Mouse (Mus musculus): Measurements from ENCODE around the gene Tbc1d32. TPM values are rescaled to one million over a fixed set of nuclear protein-coding genes. Genes with fewer than 3 reads are reported as not detected.
A peak's percentile ranks its signal among the peaks of the same experiment; 100 is the strongest.

Tbc1d32 gene
- polyA plus RNA-seq, 2 experiments = 0.27 to 0.46 TPM

GRCm38 (mm10) chr10:56156956-56157355 lies 71.5 kb downstream of the Tbc1d32 start:
- Histone ChIP-seq H3K4me1 (replicated peaks; ENCODE audit: control insufficient read depth in 2 of 2, insufficient read depth in 2 of 2, low read length in 1 of 2) (no peaks in the 10 kb centered on the region), H3K9me3 (ENCODE audit: control insufficient read depth, low read length) (no peaks in the 10 kb centered on the region), H3K4me2 (ENCODE audit: low read depth) (no peak overlapping the region), H3K27me3 (ENCODE audit: control insufficient read depth, insufficient read depth, low read length) (no peaks in the 10 kb centered on the region), H3K36me3 (replicated peaks; ENCODE audit: control insufficient read depth, insufficient read depth, low read depth) (no peaks in the 10 kb centered on the region), H3K4me3 (ENCODE audit: insufficient read depth in 1 of 2, low read depth in 2 of 2, low read length in 2 of 2) (no peak overlapping the region), H3K9ac (replicated peaks) (no peak overlapping the region), H3K27ac (no peak overlapping the region)
- 34% methylated on average over 3 of the region's 3 CpGs for WGBS (ENCODE audit: insufficient replicate concordance)
- TF ChIP-seq EP300 (IDR thresholded peaks at IDR 0.05; ENCODE audit: low read depth) (0 out of 2 replicates have a peak, but pooled peaks have one; percentile 20), CTCF (IDR thresholded peaks at IDR 0.05; ENCODE audit: low read depth) (no peak)
- DNase-seq (ENCODE audit: low read depth in 3 of 3, low spot score in 3 of 3) = no peak
- no peak for ATAC-seq (ENCODE audit: insufficient read depth)

- no peak for TF ChIP-seq CTCF (IDR thresholded peaks at IDR 0.05; ENCODE audit: low read depth)
- TF ChIP-seq EP300 (IDR thresholded peaks at IDR 0.05; ENCODE audit: low read depth) = no peak
Observed at GRCm38 (mm10) chr10:56148920-56149319, 79.6 kb downstream of the Tbc1d32 start.

GRCm38 (mm10) chr10:56137191-56137590 lies 91.3 kb downstream of the Tbc1d32 start:
- H3K4me2 ChIP-seq (ENCODE audit: low read depth) = no peak overlapping the region
- H3K9ac ChIP-seq (replicated peaks) = no peak overlapping the region
- WGBS (ENCODE audit: insufficient replicate concordance) = 70% methylated on average over 5 of the region's 5 CpGs
- no peaks in the 10 kb centered on the region for H3K9me3 ChIP-seq (ENCODE audit: control insufficient read depth, low read length)
- H3K4me1 ChIP-seq (replicated peaks; ENCODE audit: control insufficient read depth in 2 of 2, insufficient read depth in 2 of 2, low read length in 1 of 2) = no peaks in the 10 kb centered on the region
- ATAC-seq (ENCODE audit: insufficient read depth) = no peak
- H3K27me3 ChIP-seq (ENCODE audit: control insufficient read depth, insufficient read depth, low read length) = no peaks in the 10 kb centered on the region
- no peaks in the 10 kb centered on the region for H3K36me3 ChIP-seq (replicated peaks; ENCODE audit: control insufficient read depth, insufficient read depth, low read depth)
- H3K4me3 ChIP-seq (ENCODE audit: insufficient read depth in 1 of 2, low read depth in 2 of 2, low read length in 2 of 2) = no peak overlapping the region
- TF ChIP-seq CTCF (IDR thresholded peaks at IDR 0.05; ENCODE audit: low read depth) (no peak), EP300 (IDR thresholded peaks at IDR 0.05; ENCODE audit: low read depth) (no peak)
- no peak overlapping the region for H3K27ac ChIP-seq
- DNase-seq (ENCODE audit: low read depth in 3 of 3, low spot score in 3 of 3) = no peak

More at GRCm38 (mm10) chr10:56148920-56149319, 79.6 kb downstream of the Tbc1d32 start:
- 69% methylated on average over 3 of the region's 3 CpGs for WGBS (ENCODE audit: insufficient replicate concordance)
- no peak overlapping the region for H3K4me3 ChIP-seq (ENCODE audit: insufficient read depth in 1 of 2, low read depth in 2 of 2, low read length in 2 of 2)
- no peaks in the 10 kb centered on the region for H3K27me3 ChIP-seq (ENCODE audit: control insufficient read depth, insufficient read depth, low read length)
- no peak overlapping the region for H3K4me2 ChIP-seq (ENCODE audit: low read depth)
- no peak overlapping the region for H3K9ac ChIP-seq (replicated peaks)
- no peaks in the 10 kb centered on the region for H3K36me3 ChIP-seq (replicated peaks; ENCODE audit: control insufficient read depth, insufficient read depth, low read depth)
- DNase-seq (ENCODE audit: low read depth in 3 of 3, low spot score in 3 of 3) (no peak), ATAC-seq (ENCODE audit: insufficient read depth) (no peak)
- no peak overlapping the region for H3K27ac ChIP-seq
- no peaks in the 10 kb centered on the region for H3K4me1 ChIP-seq (replicated peaks; ENCODE audit: control insufficient read depth in 2 of 2, insufficient read depth in 2 of 2, low read length in 1 of 2)
- H3K9me3 ChIP-seq (ENCODE audit: control insufficient read depth, low read length) = no peaks in the 10 kb centered on the region

GRCm38 (mm10) chr10:56129642-56130041 lies 98.8 kb downstream of the Tbc1d32 start:
- H3K9ac ChIP-seq (replicated peaks) = no peak overlapping the region
- no peaks in the 10 kb centered on the region for H3K4me1 ChIP-seq (replicated peaks; ENCODE audit: control insufficient read depth in 2 of 2, insufficient read depth in 2 of 2, low read length in 1 of 2)
- H3K27me3 ChIP-seq (ENCODE audit: control insufficient read depth, insufficient read depth, low read length) = no peaks in the 10 kb centered on the region
- DNase-seq (ENCODE audit: low read depth in 3 of 3, low spot score in 3 of 3) (no peak), ATAC-seq (ENCODE audit: insufficient read depth) (no peak)
- no peak for TF ChIP-seq CTCF (IDR thresholded peaks at IDR 0.05; ENCODE audit: low read depth)
- no peak for TF ChIP-seq EP300 (IDR thresholded peaks at IDR 0.05; ENCODE audit: low read depth)
- no peak overlapping the region for H3K4me2 ChIP-seq (ENCODE audit: low read depth)
- no peaks in the 10 kb centered on the region for H3K9me3 ChIP-seq (ENCODE audit: control insufficient read depth, low read length)
- 64% methylated on average over 2 of the region's 2 CpGs for WGBS (ENCODE audit: insufficient replicate concordance)
- no peak overlapping the region for H3K4me3 ChIP-seq (ENCODE audit: insufficient read depth in 1 of 2, low read depth in 2 of 2, low read length in 2 of 2)
- H3K36me3 ChIP-seq (replicated peaks; ENCODE audit: control insufficient read depth, insufficient read depth, low read depth) = no peaks in the 10 kb centered on the region
- no peak overlapping the region for H3K27ac ChIP-seq

GRCm38 (mm10) chr10:56126972-56127371 lies 101.5 kb downstream of the Tbc1d32 start:
- Histone ChIP-seq H3K27ac (no peak overlapping the region), H3K27me3 (ENCODE audit: control insufficient read depth, insufficient read depth, low read length) (no peaks in the 10 kb centered on the region), H3K9me3 (ENCODE audit: control insufficient read depth, low read length) (no peaks in the 10 kb centered on the region), H3K4me1 (replicated peaks; ENCODE audit: control insufficient read depth in 2 of 2, insufficient read depth in 2 of 2, low read length in 1 of 2) (no peaks in the 10 kb centered on the region), H3K36me3 (replicated peaks; ENCODE audit: control insufficient read depth, insufficient read depth, low read depth) (no peaks in the 10 kb centered on the region), H3K4me3 (ENCODE audit: insufficient read depth in 1 of 2, low read depth in 2 of 2, low read length in 2 of 2) (no peak overlapping the region), H3K9ac (replicated peaks) (no peak overlapping the region), H3K4me2 (ENCODE audit: low read depth) (no peak overlapping the region)
- TF ChIP-seq CTCF (IDR thresholded peaks at IDR 0.05; ENCODE audit: low read depth) = no peak
- no peak for TF ChIP-seq EP300 (IDR thresholded peaks at IDR 0.05; ENCODE audit: low read depth)
- ATAC-seq (ENCODE audit: insufficient read depth) = no peak
- no peak for DNase-seq (ENCODE audit: low read depth in 3 of 3, low spot score in 3 of 3)
- 79% methylated on average over 1 of the region's 1 CpGs for WGBS (ENCODE audit: insufficient replicate concordance)
